Mouse (Mus musculus) testis, adult 2 months (tissue): ENCODE data around the gene Sinhcaf. TPM values are rescaled to one million over a fixed set of nuclear protein-coding genes. Genes with fewer than 3 reads are reported as not detected.
"Not testable (repeated sequence)": the region's sequence is repeated elsewhere in the genome, so short reads cannot be mapped to it uniquely, and the experiment has no call there.

Source experiments
- H3K27ac ChIP-seq: fragments of 200-500 bp; 2 replicates; pipeline ENCODE4 v1.5.1; 2012; ENCODE audit warnings: low read depth, low read length; ENCODE audit not compliant: control insufficient read depth, insufficient read depth
- H3K27me3 ChIP-seq: fragments of 200-500 bp; 2 replicates; pipeline ENCODE4 v1.6.1; 2012; ENCODE audit warnings: mild to moderate bottlenecking, low read length, moderate library complexity; ENCODE audit not compliant: control insufficient read depth, insufficient read depth
- H3K36me3 ChIP-seq: fragments of 200-500 bp; 2 replicates; pipeline ENCODE4 v1.6.1; 2012; ENCODE audit warnings: mild to moderate bottlenecking, low read length; ENCODE audit not compliant: control insufficient read depth, insufficient read depth
- H3K4me1 ChIP-seq: fragments of 200-500 bp; 2 replicates; pipeline ENCODE4 v1.6.1; 2012; ENCODE audit warnings: low read length; ENCODE audit not compliant: control insufficient read depth, insufficient read depth
- H3K4me3 ChIP-seq: fragments of 200-500 bp; 2 replicates; pipeline ENCODE4 v1.5.1; 2012; ENCODE audit warnings: low read depth, mild to moderate bottlenecking, low read length, moderate library complexity, mixed read lengths; ENCODE audit not compliant: control insufficient read depth
- CTCF ChIP-seq: fragments of 200-500 bp; IDR thresholded peaks from 2 replicates; pipeline ENCODE4 v1.5.1; 2012; ENCODE audit warnings: low read depth, mild to moderate bottlenecking, inconsistent platforms, low read length, moderate library complexity; ENCODE audit not compliant: control insufficient read depth, insufficient read depth, insufficient replicate concordance
- POLR2A ChIP-seq: fragments of 200-500 bp; IDR thresholded peaks from 2 replicates; pipeline ENCODE4 v1.6.1; 2012; ENCODE audit warnings: low read depth, mild to moderate bottlenecking, inconsistent platforms, low read length, moderate library complexity; ENCODE audit not compliant: control insufficient read depth
- polyA plus RNA-seq: library from polyadenylated mRNA; depleted of rRNA; stranded (reverse); fragments of >200 nt; gene quantifications from 2 replicates; pipeline ENCODE4 v1.2.3, GENCODE M21; 2012

Sinhcaf gene
- polyA plus RNA-seq, 1 experiment, result 3.3 TPM

- Histone ChIP-seq H3K27ac (peak overlapping the region; percentile 69), H3K4me1 (peaks cover 14% of the 10 kb centered on the region), H3K4me3 (peak overlapping the region; percentile 83), H3K27me3 (no peaks in the 10 kb centered on the region), H3K36me3 (no peaks in the 10 kb centered on the region)
- no peak for TF ChIP-seq POLR2A
- no peak for TF ChIP-seq CTCF
Observed at GRCm38 (mm10) chr6:148944344-148944766, 1.9 kb downstream of the Sinhcaf start.

- peaks cover 14% of the 10 kb centered on the region for H3K4me1 ChIP-seq
- no peak overlapping the region for H3K27ac ChIP-seq
- H3K36me3 ChIP-seq, result no peaks in the 10 kb centered on the region
- no peaks in the 10 kb centered on the region for H3K27me3 ChIP-seq
- no peak overlapping the region for H3K4me3 ChIP-seq
- TF ChIP-seq POLR2A (no peak), CTCF (no peak)
Observed at GRCm38 (mm10) chr6:148943695-148944094, 2.6 kb downstream of the Sinhcaf start.

GRCm38 (mm10) chr6:148942406-148942805 lies 3.9 kb downstream of the Sinhcaf start:
- peaks cover 14% of the 10 kb centered on the region for H3K4me1 ChIP-seq
- no peaks in the 10 kb centered on the region for H3K36me3 ChIP-seq
- no peaks in the 10 kb centered on the region for H3K27me3 ChIP-seq
- no peak overlapping the region for H3K27ac ChIP-seq
- no peak overlapping the region for H3K4me3 ChIP-seq
- TF ChIP-seq POLR2A, result no peak

- Histone ChIP-seq H3K36me3 (no peaks in the 10 kb centered on the region), H3K4me1 (peaks cover 14% of the 10 kb centered on the region), H3K27ac (no peak overlapping the region), H3K27me3 (no peaks in the 10 kb centered on the region), H3K4me3 (no peak overlapping the region)
- TF ChIP-seq POLR2A (no peak), CTCF (no peak)
Observed at GRCm38 (mm10) chr6:148941880-148942279, 4.4 kb downstream of the Sinhcaf start.

GRCm38 (mm10) chr6:148940383-148940782 lies 5.9 kb downstream of the Sinhcaf start:
- H3K27me3 ChIP-seq, H3K27ac ChIP-seq, H3K4me1 ChIP-seq, H3K36me3 ChIP-seq, H3K4me3 ChIP-seq: not testable (repeated sequence)

GRCm38 (mm10) chr6:148937693-148938092 lies 8.6 kb downstream of the Sinhcaf start:
- no peak overlapping the region for H3K27ac ChIP-seq
- no peak for TF ChIP-seq CTCF
- TF ChIP-seq POLR2A, result no peak
- no peaks in the 10 kb centered on the region for H3K27me3 ChIP-seq
- H3K4me1 ChIP-seq, result no peaks in the 10 kb centered on the region
- H3K4me3 ChIP-seq, result no peak overlapping the region
- H3K36me3 ChIP-seq, result no peaks in the 10 kb centered on the region

- TF ChIP-seq CTCF, result no peak
- no peak for TF ChIP-seq POLR2A
- H3K36me3 ChIP-seq, result no peaks in the 10 kb centered on the region
- no peaks in the 10 kb centered on the region for H3K4me1 ChIP-seq
- H3K4me3 ChIP-seq, result no peak overlapping the region
- H3K27me3 ChIP-seq, result no peaks in the 10 kb centered on the region
- no peak overlapping the region for H3K27ac ChIP-seq
Observed at GRCm38 (mm10) chr6:148934961-148935590, 11.2 kb downstream of the Sinhcaf start.

- H3K27me3 ChIP-seq, result no peaks in the 10 kb centered on the region
- TF ChIP-seq POLR2A (no peak), CTCF (no peak)
- H3K4me3 ChIP-seq, result no peak overlapping the region
- no peaks in the 10 kb centered on the region for H3K36me3 ChIP-seq
- no peak overlapping the region for H3K27ac ChIP-seq
- H3K4me1 ChIP-seq, result no peaks in the 10 kb centered on the region
Observed at GRCm38 (mm10) chr6:148931281-148931680, 15.0 kb downstream of the Sinhcaf start.
